Mouse (Mus musculus): ENCODE measurements around the gene Ahnak. TPM values are rescaled to one million over a fixed set of nuclear protein-coding genes. Genes with fewer than 3 reads are reported as not detected.
A peak's percentile ranks its signal among the peaks of the same experiment; 100 is the strongest.
"Not testable (repeated sequence)": the region's sequence is repeated elsewhere in the genome, so short reads cannot be mapped to it uniquely, and the experiment has no call there.

Ahnak gene
- total RNA-seq, 2 experiments from 2014 or later: 303 to 328 TPM

GRCm38 (mm10) chr19:8972491-8972890 lies 16.6 kb upstream of the Ahnak start:
- DNase-seq: not testable (repeated sequence)

- DNase-seq: no peak
These were observed 14.4 kb upstream of the Ahnak start for GRCm38 (mm10) chr19:8974638-8975037.

- no peak for DNase-seq
These were observed 13.6 kb upstream of the Ahnak start for GRCm38 (mm10) chr19:8975491-8975890.

- DNase-seq: peak; percentile 66
These were observed 12.5 kb upstream of the Ahnak start for GRCm38 (mm10) chr19:8976535-8976934.

- DNase-seq: no peak
These were observed 8.3 kb upstream of the Ahnak start for GRCm38 (mm10) chr19:8980771-8981170.

- DNase-seq: peak; percentile 57
These were observed 7.5 kb upstream of the Ahnak start for GRCm38 (mm10) chr19:8981450-8982168.

DNA sequence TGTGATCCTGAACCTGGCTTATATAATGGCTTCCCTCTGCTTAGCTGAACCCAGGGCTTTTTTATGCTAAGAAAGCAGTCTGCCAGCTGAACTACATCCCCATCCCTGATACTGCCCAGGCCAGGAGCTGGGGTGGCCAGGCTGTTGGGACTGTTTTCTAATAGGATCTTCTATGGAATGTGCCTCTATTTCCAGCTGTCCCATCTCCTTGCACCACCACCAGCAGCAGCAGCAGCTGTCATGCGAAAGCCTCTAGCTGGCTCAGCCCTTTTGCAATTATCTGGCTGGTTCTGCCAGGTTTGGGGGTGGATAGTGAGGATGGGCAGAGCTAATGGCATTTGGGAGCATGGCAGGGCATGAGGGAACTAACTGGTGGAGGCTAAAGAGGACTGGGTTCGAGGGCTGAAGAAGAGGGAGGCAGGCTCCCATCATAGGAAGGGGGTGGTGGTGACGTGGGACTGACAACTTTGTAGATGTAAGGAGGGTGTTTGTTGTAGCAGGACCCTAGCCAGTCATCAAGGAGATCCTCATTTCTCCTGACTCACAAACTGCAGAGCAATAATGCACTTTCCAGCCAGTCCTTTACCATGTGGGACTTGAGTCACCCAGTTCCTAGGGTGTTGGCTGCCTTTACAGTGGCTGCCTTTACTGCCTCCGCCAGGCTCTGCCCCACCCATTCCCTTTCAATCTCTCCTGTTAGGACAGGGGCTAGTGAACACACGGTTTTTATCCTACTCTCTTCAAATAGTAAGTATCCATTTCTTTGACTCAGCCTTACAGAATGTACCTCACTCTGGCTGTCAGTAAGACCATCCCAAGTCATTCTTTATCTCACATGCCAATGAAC lies 6.6 kb upstream of the Ahnak start:
- DNase-seq: no peak

DNA sequence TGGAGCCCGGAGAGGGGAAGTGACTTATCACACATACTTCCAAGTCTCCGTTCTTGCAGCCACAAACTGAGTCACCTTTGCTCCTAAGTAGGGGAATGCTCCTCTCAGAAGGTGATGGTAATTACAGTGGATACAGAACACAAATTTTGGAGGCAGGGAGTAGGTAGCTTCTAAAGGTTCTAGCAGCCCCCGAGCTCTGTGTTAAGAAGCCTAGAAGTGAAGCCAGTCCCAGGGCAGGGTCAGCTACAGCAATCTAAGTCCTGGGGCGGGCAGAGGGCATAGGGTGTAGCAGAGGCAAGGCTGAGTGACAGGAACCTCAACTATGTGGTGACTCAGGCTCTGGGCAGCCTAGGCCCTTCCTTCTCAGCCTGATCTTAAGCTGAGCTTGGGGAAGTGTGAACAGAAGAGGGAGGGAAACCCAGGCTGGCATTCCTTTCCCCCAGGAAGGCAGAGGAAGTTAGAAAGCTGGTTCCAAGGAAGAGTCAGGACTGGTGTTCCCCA lies 5.9 kb upstream of the Ahnak start:
- peak; percentile 33 for DNase-seq

DNA sequence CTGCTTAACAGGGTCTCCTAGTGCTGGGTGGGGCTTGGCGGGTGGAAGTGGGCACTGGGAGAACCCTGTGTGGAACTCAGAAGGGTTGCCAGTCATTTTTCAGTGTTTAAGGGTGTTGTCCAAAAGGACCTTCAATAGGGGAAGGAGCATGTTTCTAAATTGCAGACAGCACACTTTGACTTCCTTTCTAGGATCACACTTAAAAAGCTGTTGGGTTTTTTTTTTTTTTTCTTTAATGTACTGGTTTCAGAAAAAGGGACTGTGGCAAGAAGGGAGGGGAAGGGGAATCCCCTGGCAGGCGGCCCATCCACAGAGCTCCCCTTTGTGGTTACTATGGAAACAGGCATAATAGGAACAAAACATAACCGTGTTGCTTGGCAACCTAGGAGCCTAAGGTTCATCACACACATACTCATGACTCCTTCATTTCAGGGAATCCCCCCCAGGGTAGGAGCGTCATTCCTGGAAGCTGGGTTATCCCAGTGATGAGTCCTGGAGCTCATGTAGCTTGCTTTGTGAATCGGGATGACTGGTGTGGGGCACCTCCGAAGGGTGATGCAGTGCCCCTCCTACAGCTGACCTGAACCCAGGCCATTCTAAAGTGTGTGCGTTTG lies 4.7 kb upstream of the Ahnak start:
- DNase-seq: peak; percentile 84

DNA sequence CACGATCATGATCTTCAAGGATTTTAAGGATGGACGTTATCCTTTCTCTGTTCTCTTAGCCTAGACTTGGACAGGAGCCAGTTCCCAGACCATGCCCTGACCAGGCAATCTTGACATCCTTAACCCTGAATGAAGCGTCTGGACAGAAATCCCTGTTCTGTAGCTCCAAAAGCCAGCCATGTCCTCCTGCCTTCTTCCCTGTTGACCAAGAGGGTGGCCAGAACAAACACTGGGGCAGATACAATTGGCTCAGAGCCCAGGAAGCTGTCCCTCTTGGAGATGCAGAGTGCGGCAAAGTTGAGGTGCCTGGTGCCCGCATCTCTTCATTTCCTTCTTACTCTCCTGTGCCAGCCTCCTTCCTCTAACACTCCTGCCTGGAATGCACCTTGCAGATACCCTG lies 3.2 kb upstream of the Ahnak start:
- DNase-seq: peak; percentile 30

DNA sequence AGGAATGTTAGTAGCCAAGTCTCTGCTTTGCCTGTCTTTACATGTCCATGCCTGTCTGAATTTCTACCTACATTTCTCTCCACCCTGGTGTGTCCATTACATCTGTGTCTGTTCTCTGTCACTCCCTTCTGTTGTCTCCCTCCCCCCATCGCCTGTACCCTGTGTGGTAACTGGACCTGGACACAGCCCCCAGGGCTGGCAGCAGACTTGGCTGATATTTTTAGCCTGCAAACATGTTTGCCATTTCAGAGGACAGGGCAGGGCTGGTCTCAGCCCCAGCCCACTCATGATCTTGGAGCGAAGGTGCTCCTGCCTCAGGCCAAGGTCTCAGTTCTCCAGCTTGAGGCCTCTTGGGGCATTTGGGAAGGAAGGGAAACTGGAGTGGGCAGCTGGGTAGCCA lies 1.3 kb upstream of the Ahnak start:
- peak; percentile 74 for DNase-seq

DNA sequence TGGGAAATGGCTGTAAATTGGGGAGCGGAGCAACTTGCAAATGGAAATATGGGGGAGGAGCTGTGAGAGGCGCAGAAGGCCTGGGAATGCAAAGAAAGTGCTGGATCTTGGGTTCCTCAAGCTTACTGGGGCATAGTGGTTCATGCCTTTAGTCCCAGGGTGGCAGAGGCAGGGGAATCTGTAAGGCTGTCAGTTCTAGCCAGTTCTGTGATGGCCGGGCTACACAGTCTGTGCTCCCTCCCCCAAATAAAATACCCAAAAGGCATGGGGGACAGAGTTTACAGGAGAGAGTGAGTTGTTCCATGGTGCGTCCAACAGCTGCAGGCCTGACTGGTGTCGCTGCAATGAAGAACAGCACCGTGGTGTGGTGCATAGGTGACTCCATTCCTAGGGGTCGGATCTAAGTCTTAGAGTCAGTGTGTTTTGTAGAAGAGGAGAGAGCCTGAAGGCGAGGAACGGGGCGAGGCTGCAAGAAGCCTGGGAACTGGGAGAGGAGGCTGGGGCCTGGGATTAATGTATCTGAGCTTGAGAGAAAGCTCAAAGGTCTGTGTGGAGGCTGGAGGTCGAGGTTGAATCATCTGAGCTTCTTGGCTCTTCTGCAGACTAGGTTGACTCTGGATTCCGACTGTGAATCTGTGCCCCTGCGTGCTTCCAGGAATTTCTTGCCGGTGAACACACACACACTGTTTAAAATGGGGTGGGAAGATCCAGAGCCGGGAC lies 578 bp upstream of the Ahnak start:
- DNase-seq: peak; percentile 12

- peak; percentile 96 for DNase-seq
These were observed 715 bp downstream of the Ahnak start for GRCm38 (mm10) chr19:8989567-8990431.

- peak; percentile 38 for DNase-seq
These were observed 1.5 kb downstream of the Ahnak start for GRCm38 (mm10) chr19:8990432-8991102.

GRCm38 (mm10) chr19:8991245-8991870 lies 2.3 kb downstream of the Ahnak start:
- DNase-seq: peak; percentile 22

DNA sequence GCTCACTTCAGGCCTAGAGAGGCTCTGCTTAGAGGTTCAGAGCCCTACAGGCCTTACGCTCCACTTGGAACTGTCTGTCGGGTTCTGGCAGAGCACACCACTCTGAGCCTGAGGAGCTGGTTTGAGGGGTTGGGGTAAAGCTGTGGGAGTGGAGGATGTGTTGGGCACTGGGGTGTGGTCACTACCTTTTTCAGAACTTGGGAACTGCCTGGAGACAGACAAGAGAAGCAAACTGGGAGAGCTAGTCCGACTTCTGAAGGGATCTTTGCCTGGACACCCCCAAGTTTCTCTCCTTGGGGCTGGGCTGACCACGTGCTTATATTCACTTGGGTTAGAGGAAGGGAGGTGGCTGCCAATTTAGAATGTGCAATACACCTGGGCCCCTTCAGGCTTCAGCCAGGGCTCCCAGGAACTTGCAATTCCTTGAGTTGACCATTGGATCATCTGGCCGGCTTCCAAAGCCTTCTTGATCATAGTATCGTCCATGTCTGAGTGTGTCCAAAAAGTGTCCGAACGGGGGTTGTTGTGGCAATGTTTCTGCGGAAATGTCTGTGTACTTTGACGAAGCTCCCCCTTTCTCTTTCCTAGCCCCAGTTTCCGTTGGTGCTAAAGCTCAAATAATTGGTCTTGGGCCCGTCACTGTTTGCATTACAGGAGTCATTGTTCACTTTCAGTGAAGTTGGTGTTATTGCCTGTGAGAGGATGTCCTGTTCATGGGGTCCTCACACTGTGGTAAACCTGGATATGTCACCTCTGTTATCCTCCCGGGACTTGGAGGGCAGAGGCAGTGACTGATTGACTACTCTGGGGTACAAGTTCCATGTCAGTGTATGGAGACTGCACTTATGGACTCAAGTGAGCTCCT lies 3.0 kb downstream of the Ahnak start:
- DNase-seq: peak; percentile 62

- DNase-seq: peak; percentile 95
These were observed 3.9 kb downstream of the Ahnak start for GRCm38 (mm10) chr19:8992769-8993624.

DNA sequence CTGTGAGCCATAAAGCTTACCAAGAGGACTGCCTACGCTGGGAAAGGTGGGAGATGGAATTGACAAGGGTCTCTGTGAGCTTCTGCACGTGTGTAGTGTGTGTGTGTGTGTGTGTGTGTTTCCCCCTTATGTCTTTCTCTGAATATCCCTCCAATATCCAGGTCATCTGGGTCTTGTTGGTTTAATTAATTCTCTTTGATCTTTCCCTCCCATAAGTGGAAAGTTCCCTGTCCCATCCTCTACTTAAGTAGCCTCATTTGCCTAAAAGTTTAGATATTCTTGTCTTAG lies 4.5 kb downstream of the Ahnak start:
- DNase-seq: no peak

Data from heart, postnatal 4 days (tissue).